Mouse (Mus musculus) stomach, embryonic 14.5 days (tissue): ENCODE measurements around the gene Gm48552. TPM values are rescaled to one million over a fixed set of nuclear protein-coding genes. Genes with fewer than 3 reads are reported as not detected.

Source experiments
- ATAC-seq: fragments of 200-750 bp; cut with Nextera tagmentation; 2 replicates; pipeline ENCODE4 v1.8.0; 2017; ENCODE audit warnings: low read depth, moderate TSS enrichment; ENCODE audit not compliant: insufficient number of reproducible peaks, insufficient read depth, low FRiP score
- H3K27ac ChIP-seq: fragments of 300-500 bp; sonication (generic); 2 replicates; pipeline ENCODE4 v1.5.1; 2014; ENCODE audit warnings: mild to moderate bottlenecking, low read length, moderate library complexity, mixed read lengths
- H3K27me3 ChIP-seq: fragments of 300-500 bp; sonication (generic); 2 replicates; pipeline ENCODE4 v1.6.1; 2014; ENCODE audit warnings: low read length, control low read depth, mixed read lengths; ENCODE audit not compliant: control insufficient read depth, insufficient read depth
- H3K36me3 ChIP-seq: fragments of 300-500 bp; sonication (generic); 2 replicates; pipeline ENCODE4 v1.6.1; 2014; ENCODE audit warnings: mild to moderate bottlenecking, control low read depth, low read length, moderate library complexity, mixed read lengths; ENCODE audit not compliant: control insufficient read depth, insufficient read depth
- H3K4me1 ChIP-seq: fragments of 300-500 bp; sonication (generic); 2 replicates; pipeline ENCODE4 v1.6.1; 2014; ENCODE audit warnings: low read length, control low read depth, mixed read lengths; ENCODE audit not compliant: control insufficient read depth, insufficient read depth
- H3K4me2 ChIP-seq: fragments of 300-500 bp; sonication (generic); replicated peaks from 2 replicates; pipeline ENCODE4 v1.6.1; 2014; ENCODE audit warnings: low read depth, low read length, control low read depth
- H3K4me3 ChIP-seq: fragments of 300-500 bp; sonication (generic); 2 replicates; pipeline ENCODE4 v1.5.1; 2014; ENCODE audit warnings: low read depth, low read length, control low read depth
- H3K9ac ChIP-seq: fragments of 300-500 bp; sonication (generic); replicated peaks from 2 replicates; pipeline ENCODE4 v1.6.1; 2014; ENCODE audit warnings: low read depth, mild to moderate bottlenecking, control low read depth, low read length, moderate library complexity, mixed read lengths
- H3K9me3 ChIP-seq: fragments of 300-500 bp; sonication (generic); 2 replicates; pipeline ENCODE4 v1.6.1; 2016; ENCODE audit warnings: low read depth, low read length, control low read depth; ENCODE audit not compliant: control insufficient read depth
- WGBS: fragments of 180-500 bp; shearing (Covaris S2); extraction: QIAGEN DNeasy Blood & Tissue Kit; methylation state at CpG from one replicate; pipeline ENCODE4 v1.1.7; 2014; 5-methylcytosine and 5-hydroxymethylcytosine counted together
- polyA plus RNA-seq: library from polyadenylated mRNA; unstranded; fragments of >200 nt; fragmentation: Nextera tagmentation; extraction: Ambion mirVana; gene quantifications from 2 replicates; pipeline ENCODE4 v1.2.1, GENCODE M21; 2014

Gm48552 gene
- polyA plus RNA-seq, 1 experiment from 2014 or later = 1.0 TPM

DNA sequence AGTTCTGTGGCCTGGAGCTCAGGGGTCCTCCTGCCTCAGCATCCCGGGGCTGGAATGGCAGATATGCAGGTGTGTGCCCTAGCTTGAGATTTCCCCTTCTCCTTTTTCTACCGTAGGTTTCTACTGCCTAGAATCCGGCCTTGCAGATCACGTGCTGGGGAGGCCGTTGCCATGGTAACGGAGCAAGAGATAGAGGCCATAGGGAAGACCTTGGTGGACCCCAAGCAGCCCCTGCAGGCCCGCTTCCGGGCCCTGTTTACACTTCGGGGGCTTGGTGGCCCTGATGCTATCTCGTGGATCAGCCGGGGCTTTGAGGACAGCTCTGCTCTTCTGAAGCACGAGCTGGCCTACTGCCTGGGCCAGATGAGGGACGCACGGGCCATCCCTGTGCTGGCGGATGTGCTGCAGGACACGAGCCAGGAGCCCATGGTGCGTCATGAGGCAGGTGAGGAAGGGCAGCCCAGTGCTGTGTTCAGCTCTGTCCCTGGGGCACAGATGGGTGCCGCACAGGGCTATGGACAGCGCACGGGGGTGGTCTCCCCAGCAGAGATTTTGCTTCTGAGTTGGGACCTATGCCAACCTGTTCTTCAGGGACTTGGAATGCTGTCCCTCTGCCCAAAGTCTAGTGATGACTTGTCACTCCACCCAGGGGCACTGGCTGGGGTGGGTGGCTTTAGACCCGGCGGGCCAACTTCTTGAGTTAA lies 3.0 kb upstream of the Gm48552 start:
- no peaks in the 10 kb centered on the region for H3K27me3 ChIP-seq
- H3K4me3 ChIP-seq = peak overlapping the region; percentile 96; the same call in 1 of the 2 replicates
- WGBS = 73% methylated on average over 22 of the region's 22 CpGs

DNA sequence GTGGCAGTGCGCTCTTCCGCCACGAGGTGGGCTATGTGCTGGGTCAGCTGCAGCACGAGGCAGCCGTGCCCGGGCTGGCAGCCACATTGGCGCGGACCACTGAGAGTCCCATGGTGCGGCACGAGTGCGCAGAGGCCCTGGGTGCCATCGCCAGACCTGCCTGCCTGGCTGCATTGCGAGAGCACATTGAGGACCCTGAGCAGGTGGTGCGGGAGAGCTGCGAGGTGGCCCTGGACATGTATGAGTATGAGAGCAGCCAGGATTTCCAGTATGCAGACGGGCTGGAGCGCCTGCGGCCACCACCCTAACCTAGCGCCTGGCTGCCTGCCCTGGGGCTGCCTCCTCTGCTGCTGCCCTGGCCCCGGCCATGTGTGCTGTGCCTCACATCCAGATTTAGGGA lies 1.1 kb upstream of the Gm48552 start:
- 94% methylated on average over 20 of the region's 20 CpGs for WGBS
- Histone ChIP-seq H3K9ac (no peak overlapping the region), H3K36me3 (peaks cover 25% of the 10 kb centered on the region), H3K4me3 (no peak overlapping the region), H3K9me3 (no peaks in the 10 kb centered on the region), H3K27me3 (no peaks in the 10 kb centered on the region), H3K27ac (no peak overlapping the region), H3K4me1 (peaks cover 18% of the 10 kb centered on the region), H3K4me2 (no peak overlapping the region)
- no peak for ATAC-seq

More for the DNA sequence above, 3.0 kb upstream of the Gm48552 start:
- ATAC-seq = no peak
- Histone ChIP-seq H3K36me3 (peaks cover 25% of the 10 kb centered on the region), H3K9me3 (no peaks in the 10 kb centered on the region), H3K27ac (no peak overlapping the region), H3K9ac (no peak overlapping the region), H3K4me2 (0 out of 2 replicates have a peak overlapping the region, but pooled peaks have one; percentile 80), H3K4me1 (peaks cover 17% of the 10 kb centered on the region)

DNA sequence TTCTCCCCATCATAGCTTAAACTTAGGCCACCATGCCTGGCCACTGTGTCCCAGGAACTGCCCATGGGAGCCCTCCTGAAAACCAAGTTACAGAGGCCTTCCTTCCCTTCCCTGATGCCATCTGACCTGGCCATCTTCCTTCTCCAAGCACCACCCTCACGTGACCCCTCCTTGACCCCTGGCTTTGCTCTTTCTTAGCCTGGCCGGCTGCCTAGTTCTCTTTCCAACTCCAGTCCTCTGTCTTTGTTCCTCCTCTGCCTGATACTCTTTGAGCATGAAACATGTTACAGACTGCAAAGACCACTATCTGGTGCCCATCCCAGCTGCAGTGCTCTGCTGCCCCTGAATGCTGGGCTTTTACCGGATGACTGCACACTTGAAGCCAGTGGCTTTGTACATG lies 568 bp downstream of the Gm48552 start:
- ATAC-seq = no peak
- Histone ChIP-seq H3K4me1 (peaks cover 30% of the 10 kb centered on the region), H3K4me2 (no peak overlapping the region), H3K27me3 (no peaks in the 10 kb centered on the region), H3K27ac (no peak overlapping the region), H3K9ac (no peak overlapping the region), H3K9me3 (no peaks in the 10 kb centered on the region), H3K4me3 (no peak overlapping the region), H3K36me3 (peaks cover 25% of the 10 kb centered on the region)
- WGBS = 53% methylated on average over 3 of the region's 3 CpGs

DNA sequence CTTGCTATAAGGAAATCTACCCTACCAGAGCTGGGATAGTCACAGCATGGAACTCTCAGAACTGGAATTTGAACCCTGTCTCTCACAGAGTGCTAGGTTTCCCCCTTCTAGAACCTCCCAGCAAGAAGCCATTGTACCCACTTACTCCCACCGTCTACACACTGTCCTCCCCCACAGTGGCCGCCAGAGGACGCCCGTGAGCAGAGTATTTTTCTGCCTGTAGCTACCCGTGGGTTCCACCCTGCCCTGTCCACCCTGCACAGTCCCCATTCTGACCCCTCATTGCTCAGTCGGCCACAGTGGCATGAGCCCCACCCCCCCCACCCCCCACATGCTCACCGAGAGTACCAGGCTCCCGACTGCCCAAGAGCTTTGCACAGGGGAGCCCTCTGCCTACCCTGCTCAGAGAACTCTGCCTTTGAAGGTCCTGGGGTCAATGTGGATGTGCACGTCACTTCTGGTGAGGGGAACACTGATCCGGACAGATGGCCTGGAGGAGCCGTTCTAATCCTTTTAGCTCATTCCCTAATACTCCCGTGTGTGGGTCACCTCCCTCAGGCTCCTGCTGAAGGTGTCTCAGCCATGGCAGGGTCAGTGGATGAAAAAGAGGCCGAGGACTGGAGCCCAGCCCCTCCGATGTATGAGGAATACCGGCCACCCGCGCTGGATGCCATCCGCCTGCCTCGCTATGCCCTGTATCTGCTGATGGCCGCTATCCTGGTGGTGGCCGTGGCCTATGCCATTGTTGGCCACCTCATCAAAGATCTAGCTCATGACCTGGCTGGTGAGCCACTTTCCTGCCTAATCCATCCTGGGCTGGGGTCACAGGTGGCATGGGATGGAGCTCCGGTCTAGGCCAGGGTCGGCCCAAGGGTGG lies 1.2 kb downstream of the Gm48552 start:
- Histone ChIP-seq H3K27me3 (no peaks in the 10 kb centered on the region), H3K4me3 (no peak overlapping the region), H3K4me1 (peaks cover 28% of the 10 kb centered on the region), H3K9ac (no peak overlapping the region), H3K27ac (no peak overlapping the region), H3K36me3 (peaks cover 25% of the 10 kb centered on the region), H3K9me3 (no peaks in the 10 kb centered on the region), H3K4me2 (no peak overlapping the region)
- ATAC-seq = peak; percentile 48; the same call in 1 of the 2 replicates
- 60% methylated on average over 23 of the region's 23 CpGs for WGBS

DNA sequence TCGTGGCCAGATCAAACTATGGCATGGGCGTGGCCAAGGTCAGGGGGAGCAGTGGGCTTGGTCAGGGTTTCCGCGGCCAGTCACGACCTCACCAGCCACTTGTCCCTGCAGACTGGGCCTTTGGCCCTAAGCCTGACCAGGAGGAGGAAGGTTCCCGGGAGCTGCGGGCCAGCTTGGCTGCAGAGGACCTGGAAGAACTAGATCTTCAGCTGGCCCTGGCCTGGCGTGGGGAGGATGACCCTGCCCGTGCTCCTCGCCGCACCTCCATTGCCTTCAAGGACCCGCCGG lies 1.8 kb downstream of the Gm48552 start:
- Histone ChIP-seq H3K36me3 (peaks cover 25% of the 10 kb centered on the region), H3K4me1 (peaks cover 23% of the 10 kb centered on the region), H3K27ac (no peak overlapping the region), H3K4me2 (no peak overlapping the region), H3K27me3 (no peaks in the 10 kb centered on the region), H3K4me3 (no peak overlapping the region), H3K9ac (no peak overlapping the region), H3K9me3 (no peaks in the 10 kb centered on the region)
- no peak for ATAC-seq
- WGBS = 86% methylated on average over 13 of the region's 13 CpGs

DNA sequence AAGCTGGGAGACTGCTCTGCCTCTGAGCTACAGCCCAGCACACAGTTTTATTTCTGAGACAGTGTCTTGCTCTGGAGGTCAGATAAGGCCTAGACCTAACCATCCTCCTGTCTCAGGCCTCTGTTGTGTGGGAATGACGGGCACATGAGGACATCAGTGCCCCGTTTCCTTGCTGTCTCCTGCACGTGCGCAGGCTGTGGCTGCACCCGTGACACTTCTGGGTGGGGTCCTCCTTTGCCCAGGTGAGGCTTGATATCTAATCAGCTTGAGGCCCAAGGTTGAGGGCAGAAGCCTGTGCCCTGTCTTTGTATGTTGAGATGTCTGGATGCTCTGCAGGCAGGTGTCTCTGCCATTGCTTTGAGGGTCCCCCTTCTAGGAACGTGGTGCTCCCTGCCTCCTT lies 3.5 kb downstream of the Gm48552 start:
- WGBS = 85% methylated on average over 6 of the region's 6 CpGs
- Histone ChIP-seq H3K36me3 (peaks cover 10% of the 10 kb centered on the region), H3K9ac (no peak overlapping the region), H3K27ac (0 out of 2 replicates have a peak overlapping the region, but pooled peaks have one; percentile 70), H3K27me3 (no peaks in the 10 kb centered on the region), H3K9me3 (no peaks in the 10 kb centered on the region), H3K4me3 (no peak overlapping the region), H3K4me1 (peaks cover 21% of the 10 kb centered on the region), H3K4me2 (no peak overlapping the region)
- ATAC-seq = no peak

DNA sequence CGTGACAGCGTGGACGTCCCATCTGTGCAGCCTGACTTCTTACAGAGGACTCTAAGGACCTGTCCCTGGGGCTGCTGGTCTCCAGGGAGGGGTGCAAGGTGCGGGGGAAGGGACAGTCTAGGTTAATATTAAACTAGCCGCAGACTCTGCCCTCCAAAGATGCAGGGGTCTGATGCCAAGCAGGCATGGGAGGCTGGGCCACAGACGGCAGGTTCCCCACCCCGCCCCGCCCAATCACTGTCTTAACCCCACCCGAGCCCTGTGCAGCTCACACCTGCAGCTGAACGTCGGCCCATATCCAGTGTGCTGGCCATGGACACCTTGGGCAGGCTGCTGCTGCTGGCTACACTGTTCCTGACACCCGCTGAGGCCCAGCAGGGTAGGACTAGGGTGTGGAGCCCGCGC lies 4.0 kb downstream of the Gm48552 start, which contains the start of gene Smim24:
Smim24 (plus strand) TSS at position 271 of the 405 bp plus-strand sequence.
- Histone ChIP-seq H3K9me3 (no peaks in the 10 kb centered on the region), H3K27ac (peak within 1 kb of the TSS; percentile 70), H3K9ac (peak within 1 kb of the TSS; percentile 0; the same call in 1 of the 2 replicates), H3K4me3 (peak within 1 kb of the TSS; percentile 25), H3K36me3 (peaks cover 9% of the 10 kb centered on the region), H3K4me2 (peak within 1 kb of the TSS; percentile 59), H3K4me1 (peaks cover 21% of the 10 kb centered on the region), H3K27me3 (no peaks in the 10 kb centered on the region)
- WGBS = 57% methylated on average over 14 of the region's 14 CpGs
- ATAC-seq = peak; percentile 24; the same call in 1 of the 2 replicates

DNA sequence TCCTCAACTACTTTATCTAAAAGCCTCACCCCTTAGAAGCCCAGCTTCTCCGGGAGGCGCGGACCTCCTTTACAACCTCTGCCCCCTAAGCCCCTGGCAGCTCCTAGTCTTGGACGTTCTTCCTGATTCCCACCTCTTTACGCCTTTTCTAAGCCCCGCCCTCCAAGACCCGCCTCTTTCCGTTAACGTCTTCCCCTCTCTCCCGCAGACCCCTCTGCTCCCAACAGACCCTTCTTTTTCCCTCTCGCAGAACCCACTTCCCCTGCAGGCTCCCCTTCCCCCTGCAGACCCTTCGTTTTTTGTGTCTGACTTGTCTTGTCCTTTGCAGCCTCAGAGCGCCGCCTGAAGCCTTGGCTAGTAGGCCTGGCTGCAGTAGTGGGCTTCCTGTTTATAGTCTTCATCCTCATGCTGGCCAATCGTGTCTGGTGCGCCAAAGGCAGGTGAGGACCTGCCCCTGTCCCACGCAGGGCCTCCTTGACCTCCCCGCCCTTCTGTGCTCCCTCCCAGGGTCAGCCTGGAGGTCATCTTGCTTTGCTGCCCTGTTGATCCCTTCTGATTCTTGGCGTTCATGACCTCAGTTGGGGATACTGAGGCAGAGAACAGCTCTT lies 4.8 kb downstream of the Gm48552 start:
- Histone ChIP-seq H3K27ac (peak overlapping the region; percentile 70), H3K36me3 (peaks cover 9% of the 10 kb centered on the region), H3K27me3 (no peaks in the 10 kb centered on the region), H3K9me3 (no peaks in the 10 kb centered on the region), H3K9ac (peak overlapping the region; percentile 0; the same call in 1 of the 2 replicates), H3K4me2 (peak overlapping the region; percentile 59), H3K4me1 (peaks cover 21% of the 10 kb centered on the region), H3K4me3 (peak overlapping the region; percentile 25)
- ATAC-seq = no peak
- 4% methylated on average over 19 of the region's 19 CpGs for WGBS
